Mouse (Mus musculus) testis, postnatal 10 days (tissue): Measurements from ENCODE around the gene Rnf121.

Experiments
- DNase-seq: peaks from one replicate; pipeline ENCODE4 v3.0.0; 2021; ENCODE audit warnings: low spot score

Rnf121 gene

DNA sequence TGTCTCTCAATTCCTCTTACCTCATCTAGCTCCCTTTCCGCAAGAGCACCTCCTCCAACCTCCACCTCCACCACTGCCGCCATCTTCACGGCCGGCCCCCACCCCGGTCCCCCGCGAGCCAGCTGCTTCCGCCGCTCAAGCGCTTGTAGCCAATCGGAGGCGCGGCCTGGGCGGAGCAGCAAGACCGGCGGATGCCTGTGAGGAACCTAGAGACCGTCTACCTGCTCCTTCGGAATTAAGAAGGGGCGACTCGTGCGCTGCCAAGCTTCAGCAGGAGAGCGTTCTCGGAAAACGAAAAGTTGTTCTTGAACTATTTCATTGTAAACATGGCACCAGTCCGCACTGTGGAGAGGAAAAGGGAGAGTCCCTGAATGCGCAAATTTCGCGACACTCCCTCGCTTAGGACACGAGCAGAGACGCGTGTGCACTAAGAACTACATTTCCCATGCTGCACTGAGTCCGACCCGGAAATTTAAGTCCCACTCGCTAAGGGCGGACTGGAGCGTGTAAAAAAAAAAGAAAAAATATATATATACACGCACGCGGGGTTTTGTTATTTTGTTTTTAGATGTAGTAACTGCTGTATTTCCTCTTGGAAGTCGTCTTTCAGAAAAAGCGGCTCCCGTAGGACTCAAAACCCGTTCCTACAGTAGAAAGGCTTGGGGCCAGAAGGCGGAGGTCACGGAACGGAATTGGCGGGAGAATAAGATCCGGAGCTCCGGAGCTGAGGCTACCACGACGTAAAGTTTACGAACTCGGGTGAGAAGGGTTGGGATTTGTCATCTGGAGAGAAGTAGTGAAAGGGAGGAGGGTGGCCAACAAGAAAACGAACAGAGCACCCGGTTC, at the start of gene Rnf121, which contains the start of the genes Xndc1 and Xntrpc:
Gene Rnf121, minus strand, starts transcription at position 424 of the 846 bp plus-strand sequence.
Gene Xndc1, plus strand, starts transcription at position 466 of the 846 bp plus-strand sequence.
Gene Xntrpc, plus strand, starts transcription at position 668 of the 846 bp plus-strand sequence.
- DNase-seq: peak; percentile 92

DNA sequence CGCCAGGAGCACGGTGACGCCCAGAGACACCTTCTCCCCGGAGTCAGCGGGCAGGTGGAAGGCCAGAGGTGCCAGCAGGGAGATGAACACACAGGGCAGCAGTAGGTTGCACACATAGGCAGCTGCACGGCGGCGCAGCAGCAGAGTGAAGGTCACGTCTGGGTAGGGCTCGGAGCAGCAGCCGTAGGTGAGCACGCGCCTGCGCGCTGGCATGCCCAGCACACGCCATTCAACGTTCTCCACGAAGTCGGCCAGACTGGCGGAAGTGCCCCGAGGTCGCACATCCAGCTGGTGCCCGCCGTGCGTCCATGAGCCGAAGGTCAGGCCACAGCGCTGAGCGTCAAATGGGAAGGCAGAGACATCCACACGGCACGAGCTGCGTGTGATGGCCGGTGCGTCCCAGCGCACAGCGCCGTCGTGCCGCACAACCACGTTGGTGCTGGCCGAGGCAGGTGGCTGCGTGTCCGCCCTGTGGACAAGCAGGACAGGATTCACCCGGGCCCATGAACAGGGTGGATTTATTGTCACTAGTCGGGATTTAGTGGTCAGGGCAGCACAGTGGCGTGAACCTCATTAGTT, 48.0 kb upstream of the Rnf121 start:
- DNase-seq: no peak

DNA sequence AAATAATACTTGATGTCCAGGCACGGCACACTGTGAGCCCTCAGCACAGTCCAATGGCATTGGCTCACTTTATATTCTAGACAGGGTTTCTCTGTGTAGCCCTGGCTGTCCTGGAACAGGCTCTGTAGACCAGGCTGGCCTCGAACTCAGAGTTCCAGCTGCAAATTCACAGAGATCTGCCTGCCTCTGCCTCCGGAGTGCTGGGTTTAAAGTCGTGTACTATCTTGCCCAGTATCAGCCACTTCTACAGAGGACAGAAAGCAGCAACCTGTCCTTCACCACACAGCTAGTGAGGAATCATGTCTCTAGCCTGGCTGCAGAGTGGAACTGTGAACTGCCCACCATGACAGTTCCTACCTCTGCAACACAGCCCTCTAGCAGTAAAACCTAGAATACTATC, 44.5 kb upstream of the Rnf121 start:
- DNase-seq: no peak

DNA sequence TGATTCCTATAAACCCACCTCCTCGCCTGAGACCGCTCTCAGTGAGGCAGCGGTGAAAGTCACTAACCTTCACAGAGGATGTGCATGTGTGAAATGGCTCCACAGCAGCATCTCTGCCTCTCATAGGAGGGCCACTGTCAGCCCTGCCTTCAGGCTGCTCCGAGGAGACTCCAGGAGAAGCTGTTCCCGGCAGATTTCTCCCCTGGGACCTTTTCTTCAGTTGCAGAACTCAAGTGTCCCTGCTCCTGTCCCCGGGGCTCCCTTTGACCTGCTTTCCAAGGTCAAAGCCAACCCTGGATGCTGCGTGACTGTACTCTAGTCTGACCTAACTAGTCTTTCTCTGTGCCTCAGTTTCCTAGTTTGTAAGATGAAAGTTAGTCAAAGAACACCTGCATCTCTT, 43.9 kb upstream of the Rnf121 start, which contains the start of gene Art5:
Gene Art5, minus strand, starts transcription at position 319 of the 400 bp plus-strand sequence.
- no peak for DNase-seq

DNA sequence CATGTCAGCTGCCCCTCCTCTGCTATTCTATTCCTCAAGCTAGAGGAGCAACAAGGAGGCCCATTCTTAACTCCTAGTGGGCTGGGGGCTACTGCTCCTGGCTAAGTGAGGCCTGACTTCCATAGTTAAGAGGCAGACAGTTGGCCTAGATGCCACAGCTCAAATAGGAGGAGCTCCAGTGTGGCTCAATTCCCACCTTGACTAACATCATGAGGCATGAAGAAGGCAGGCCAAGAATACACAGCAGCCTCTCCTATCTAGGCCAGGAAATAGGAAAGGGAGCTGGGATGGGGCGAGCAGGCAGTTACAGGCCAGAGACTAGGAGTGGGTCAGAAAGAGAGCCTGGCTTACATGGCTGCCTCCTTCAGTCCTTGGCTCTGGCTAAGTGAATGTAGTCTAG, 42.9 kb upstream of the Rnf121 start:
- DNase-seq: no peak

DNA sequence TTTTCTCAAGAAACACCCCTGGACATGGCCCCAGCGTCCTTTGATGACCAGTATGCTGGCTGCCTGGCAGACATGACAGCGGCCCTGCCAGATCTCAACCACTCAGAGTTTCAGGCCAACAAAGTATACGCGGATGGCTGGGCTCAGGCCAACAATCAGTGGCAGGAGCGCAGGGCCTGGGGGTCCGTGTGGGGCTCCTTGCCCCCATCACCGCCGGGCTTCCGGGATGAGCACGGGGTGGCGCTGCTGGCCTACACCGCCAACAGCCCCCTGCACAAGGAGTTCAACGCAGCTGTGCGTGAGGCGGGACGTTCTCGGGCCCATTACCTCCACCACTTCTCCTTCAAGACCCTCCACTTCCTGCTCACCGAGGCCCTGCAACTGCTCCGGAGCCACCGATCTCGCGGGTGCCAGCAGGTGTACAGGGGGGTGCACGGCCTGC, 41.5 kb upstream of the Rnf121 start:
- no peak for DNase-seq

DNA sequence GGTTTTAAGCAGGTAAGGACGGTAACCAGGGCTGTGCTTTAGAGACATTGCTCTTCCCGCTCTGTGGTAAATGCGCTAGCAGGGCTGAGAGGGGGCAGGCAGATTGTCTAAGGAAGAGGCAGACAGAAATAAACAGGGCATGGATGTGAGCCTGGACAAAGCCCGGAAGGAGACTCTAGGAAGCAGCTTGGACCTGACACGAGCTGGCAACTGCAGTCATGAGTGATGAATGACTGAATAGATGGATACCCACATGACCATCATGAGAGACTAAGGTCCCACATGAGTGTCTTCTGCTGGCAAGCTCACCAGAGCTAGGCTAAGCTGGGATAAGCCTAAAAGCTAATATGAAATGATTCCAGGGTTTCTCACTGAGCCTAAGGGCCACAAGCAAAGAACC, 38.9 kb upstream of the Rnf121 start:
- DNase-seq: no peak

DNA sequence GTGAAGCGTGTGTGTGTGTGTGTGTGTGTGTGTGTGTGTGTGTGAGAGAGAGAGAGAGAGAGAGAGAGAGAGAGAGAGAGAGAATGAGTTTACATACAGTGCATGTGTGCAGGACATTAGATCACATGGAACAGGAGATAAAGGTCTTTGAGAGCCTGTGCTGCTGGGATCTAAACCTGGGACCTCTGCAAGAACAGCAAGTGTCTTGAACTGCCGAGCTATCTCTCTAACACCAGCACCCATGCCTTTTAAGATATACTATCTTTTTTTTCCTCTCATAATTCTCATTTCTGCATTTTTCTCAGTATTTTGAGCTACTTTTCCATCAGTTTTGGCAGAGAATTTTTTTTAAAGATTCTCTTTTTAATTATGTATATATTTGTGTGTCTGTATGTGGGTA, 38.3 kb upstream of the Rnf121 start:
- no peak for DNase-seq

DNA sequence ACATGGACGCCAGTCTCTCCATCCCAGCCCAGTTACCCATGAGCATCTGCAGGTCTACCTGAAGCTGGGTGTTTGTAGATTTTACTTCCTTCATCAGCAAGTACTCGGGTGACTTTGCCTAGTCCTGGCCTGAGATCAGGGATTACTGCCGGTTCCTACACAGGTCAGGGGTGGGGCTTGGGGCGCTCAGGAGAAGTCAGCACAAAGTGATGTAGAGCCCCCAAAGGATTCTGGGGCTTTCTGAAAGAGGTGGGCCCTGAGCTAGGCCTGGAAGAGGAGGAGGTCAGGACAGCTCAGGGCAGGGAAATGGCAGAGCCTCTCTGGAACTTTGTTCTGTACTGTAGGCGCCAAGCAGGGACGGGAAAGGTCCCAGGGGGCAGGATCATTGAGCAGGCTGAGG, 37.4 kb upstream of the Rnf121 start:
- no peak for DNase-seq

DNA sequence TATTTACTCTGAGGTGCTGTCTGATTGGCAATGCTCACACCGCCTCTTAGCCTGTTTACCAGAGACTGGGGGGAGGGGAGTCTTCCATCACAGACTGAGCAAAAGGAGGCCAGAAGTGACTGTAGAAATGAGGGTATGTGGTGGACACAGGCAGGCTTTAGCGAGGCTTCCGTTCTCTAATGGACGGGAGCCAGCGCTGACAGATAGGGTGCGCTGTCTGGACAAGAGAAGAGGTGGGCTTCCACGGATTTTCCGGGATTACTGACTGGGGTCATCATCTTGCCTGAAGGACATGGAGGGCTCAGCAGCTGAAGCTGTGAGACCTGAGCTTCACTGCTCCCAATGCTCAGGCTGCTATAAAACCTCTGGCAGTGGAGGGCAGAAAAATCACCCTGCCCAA, 37.0 kb upstream of the Rnf121 start:
- DNase-seq: no peak

DNA sequence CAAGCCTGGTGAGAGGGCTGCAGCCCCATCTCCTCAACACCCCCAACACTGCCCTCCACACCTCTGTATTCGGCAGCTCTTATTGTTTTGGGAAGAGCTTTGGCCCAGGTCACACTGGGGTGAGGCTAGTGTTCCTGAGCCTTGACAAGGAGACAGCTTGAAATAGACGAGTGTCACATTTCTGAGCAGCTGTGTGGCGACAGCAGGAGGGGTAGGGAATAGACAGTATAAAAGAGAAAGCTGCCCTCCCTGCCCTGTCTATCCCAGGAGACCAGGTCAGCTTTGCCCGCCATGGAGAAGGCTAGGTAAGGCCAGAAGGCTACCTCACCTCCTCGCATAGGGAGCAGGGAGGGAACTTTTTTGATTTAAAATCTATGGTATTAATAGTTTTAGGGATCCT, 36.2 kb upstream of the Rnf121 start, which contains the start of gene Art1:
Gene Art1, plus strand, starts transcription at position 257 of the 400 bp plus-strand sequence.
- no peak for DNase-seq

DNA sequence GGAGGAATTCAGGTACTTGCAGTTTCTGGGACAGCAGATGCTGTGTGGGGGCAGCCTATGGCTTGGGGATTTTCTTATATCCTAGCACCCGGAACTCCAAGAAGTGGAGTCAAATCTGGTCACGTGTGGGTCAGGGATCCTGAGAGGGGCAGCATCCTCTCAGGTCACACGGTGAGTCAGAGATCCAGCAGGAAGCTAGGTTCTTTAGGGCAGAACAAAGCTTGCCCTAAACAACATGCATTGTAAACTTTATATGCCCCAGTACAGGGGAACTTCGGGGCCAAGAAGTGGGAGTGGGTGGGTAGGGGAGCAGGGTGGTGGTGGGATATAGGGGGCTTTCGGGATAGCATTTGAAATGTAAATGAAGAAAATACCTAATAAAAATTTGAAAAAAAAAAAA, 35.6 kb upstream of the Rnf121 start:
- DNase-seq: no peak

DNA sequence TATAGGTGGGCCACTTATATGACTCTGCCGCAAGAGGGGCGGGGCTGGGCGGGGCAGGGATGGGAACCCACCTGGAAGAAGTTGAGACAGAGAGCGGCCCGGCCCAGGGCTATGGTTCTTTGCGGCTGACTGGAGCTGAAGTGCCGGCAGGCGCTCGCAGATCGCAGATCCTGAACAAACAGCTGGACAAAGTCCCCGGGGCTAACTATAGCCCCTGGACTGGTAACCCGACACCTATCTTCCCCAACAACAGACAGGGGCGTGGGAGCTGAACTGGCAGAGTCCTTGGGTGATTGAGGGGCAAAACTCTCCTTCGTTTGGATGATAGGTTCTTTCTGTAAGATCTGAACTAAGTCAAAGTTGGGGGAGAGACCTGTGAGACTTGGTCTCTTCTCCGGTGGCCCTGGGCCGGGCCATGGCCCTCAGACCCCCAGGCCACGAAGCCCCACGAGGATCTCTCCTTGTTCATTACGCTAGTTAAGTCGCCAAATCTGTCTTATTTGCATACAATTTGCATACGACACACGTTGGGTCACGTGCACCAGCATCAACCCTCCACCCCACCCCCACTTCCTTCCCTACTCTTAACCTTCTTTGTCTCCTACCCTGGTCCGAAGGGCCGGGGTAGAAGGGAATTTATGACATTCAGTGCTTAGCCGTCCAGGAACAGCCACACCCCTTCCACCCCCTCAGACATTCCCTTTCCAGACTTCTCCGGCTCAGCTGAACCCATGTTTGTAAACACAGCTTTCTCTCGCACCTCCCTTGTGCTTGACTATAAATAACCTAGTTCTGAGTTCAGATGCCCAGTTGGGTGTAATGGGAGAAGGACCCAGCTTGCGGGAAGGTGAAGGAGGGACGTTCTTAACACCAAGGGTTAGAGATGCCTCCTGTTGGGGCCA, 34.7 kb upstream of the Rnf121 start:
- no peak for DNase-seq

DNA sequence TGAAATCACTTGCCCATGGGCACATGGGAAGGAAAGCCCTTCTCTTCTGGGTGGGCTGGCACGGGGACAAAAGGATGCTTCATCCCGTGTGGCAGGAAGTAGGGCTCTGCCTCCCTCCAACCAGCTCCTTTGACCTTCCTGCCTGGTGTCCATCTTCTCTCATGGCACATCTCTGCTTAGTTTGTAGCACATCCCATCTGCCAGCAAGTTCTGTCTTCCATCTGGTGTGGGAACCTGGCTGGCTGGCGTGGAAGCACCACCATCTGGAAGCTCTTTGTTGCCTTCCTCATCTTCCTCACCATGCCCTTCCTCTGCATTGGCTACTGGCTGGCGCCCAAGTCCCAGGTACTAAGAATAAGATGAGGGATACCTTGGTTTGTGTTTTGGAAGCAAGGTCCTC, 22.1 kb upstream of the Rnf121 start:
- DNase-seq: no peak

DNA sequence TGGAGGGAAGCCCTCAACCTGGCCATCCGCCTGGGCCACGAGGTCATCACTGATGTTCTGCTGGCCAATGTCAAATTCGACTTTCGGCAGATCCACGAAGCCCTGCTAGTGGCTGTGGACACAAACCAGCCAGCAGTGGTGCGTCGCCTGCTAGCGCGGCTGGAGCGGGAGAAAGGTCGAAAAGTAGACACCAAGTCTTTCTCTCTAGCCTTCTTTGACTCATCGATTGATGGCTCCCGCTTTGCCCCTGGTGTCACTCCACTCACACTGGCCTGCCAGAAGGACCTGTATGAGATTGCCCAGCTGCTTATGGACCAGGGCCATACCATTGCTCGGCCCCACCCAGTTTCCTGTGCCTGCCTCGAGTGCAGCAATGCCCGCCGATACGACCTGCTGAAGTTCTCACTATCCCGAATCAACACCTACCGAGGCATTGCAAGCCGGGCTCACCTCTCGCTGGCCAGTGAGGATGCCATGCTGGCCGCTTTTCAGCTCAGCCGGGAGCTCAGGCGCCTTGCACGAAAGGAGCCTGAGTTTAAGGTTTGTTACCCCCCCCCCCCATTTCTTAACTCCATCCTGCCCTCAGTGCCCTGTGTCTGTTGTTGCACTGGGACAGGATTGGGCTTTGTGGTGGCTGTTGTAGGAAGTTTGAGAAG, 18.9 kb upstream of the Rnf121 start:
- no peak for DNase-seq

DNA sequence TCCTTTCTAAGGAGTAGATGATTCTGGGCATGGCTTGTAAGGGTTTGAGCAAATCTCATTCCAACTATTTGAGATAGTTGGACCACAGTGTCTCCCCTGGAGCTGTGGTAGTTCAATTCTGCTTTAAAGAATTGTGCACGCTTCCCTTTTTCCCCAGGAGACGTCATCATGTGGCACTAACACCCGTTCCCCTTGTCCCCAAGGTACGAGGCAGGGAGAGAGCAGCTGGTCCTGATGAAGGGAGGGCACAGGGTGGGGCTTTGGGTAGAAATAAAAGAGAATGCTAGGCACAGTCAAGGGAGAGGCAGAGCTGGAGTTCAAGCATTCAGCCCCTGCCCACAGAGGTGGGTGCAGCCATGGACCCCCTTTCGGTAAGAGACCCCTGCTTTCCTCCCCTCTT, 17.5 kb upstream of the Rnf121 start, which contains the start of gene Trpc2:
Gene Trpc2, plus strand, starts transcription at position 301 of the 400 bp plus-strand sequence.
- no peak for DNase-seq

DNA sequence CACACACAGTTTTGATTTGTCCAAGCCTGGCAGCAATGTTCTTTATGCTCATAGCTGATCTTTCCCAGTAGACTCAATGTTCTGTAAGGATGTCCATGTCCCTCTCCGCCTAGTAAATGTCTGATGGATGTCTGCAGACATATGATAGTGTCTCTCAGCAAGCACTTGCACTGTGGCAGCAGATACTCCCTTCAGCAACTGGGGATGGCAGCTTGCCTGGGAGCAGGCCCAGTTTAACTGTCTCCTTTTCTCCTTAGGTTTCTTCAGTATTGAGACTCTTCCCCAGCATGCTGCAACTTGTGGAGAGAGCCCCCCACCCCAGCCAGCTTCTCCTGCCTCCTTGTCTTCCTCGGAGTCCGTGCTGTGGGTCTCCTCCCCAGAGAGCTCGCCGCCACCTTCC, 16.5 kb upstream of the Rnf121 start:
- no peak for DNase-seq

DNA sequence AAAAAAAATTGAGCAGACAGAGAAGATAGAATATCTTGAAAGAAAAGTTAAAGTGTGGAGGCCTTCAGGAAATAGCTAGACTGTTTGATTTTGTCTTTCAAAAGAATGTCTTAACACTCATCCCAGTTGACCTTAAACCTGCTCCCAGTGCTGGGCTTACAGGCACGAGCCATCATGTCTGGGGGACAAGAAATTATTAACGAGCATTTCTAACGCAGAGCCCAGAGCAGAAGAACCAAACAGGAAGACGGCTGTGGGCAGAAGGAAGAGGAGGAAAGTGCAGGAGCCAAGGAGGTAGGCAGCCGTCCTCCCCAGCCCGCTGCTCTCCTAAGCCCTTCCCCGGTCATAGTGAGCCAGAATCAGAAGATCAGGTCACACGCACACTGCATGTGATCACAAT, 15.0 kb upstream of the Rnf121 start:
- DNase-seq: no peak

DNA sequence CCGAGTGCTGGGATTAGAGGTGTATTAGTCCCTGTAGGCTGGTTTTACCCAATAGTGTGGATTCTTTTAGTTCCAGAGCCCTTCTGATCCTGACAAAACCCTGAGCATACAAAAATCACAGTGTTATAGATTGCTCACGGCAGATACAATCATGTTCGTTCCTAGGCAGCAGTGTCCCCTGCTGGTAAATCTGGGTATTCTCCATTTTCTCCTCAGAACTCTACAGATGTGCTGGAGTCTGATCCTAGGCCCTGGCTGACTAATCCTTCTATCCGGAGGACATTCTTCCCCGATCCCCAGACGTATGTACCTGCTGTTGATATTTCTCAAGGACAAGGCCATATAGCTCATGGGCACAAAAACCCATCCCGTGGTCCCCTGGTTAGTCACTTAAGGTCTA, 13.2 kb upstream of the Rnf121 start:
- DNase-seq: no peak

DNA sequence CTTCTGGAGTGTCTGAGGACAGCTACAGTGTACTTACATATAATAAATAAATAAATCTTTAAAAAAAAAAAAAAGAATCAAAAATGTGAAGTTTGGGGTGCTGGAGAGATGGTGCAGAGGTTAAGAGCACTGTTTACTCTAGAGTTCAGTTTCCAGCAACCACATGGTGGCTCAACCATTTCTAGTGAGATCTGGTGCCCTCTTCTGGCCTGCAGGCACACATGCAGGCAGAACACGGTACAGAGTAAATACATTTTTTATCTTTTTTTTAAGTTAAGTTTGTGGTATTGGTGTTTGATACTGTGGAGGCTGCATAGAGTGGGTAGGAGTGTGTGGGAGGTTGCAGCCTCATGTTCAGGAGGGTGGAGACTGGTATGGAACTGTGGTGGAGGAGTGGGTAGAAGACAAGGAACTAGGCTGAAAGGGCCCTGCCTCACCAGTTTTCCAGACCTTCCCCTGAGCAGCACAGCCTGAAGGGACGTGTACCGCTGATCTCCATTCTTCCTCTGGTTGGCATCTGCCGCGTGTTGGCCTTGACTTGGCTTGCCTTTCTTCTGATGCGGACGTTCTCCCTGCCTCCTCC, 11.5 kb upstream of the Rnf121 start:
- DNase-seq: no peak

DNA sequence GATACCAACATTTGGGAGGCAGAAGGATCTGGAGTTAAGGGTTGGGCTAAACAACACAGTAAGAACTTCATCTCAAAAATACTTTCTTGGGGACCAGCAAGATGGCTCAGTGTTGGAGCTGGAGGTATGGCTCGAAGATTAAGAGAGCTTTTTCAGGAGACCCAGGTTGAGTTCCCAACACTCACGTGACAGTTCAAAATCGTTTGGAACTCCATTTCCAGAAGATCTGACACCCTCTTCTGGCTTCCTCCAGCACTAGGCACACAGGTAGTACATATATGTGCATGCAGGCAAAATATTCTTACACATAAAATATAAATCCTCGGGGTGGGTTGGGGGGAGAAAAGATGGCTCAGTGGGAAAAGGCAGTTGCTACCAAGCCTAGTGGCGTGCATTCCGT, 1.1 kb upstream of the Rnf121 start:
- no peak for DNase-seq
